Mouse (Mus musculus) heart, adult 8-10 months (tissue): ENCODE data around the gene Slc50a1. TPM values are rescaled to one million over a fixed set of nuclear protein-coding genes. Genes with fewer than 3 reads are reported as not detected.
A peak's percentile ranks its signal among the peaks of the same experiment; 100 is the strongest.

Experiments used
- DNase-seq: peaks from one replicate; pipeline ENCODE4 v3.0.0; 2022; ENCODE audit warnings: low spot score
- total RNA-seq, 4 experiments: library from RNA; stranded (reverse); gene quantifications; 2 replicates each; pipeline ENCODE4 v1.2.4; 2022

The Slc50a1 gene
- total RNA-seq, 4 experiments from 2014 or later, result 16.6 to 27.0 (median 21.0) TPM

- no peak for DNase-seq
Measured at GRCm38 (mm10) chr3:89295685-89296230, 25.4 kb upstream of the Slc50a1 start.

GRCm38 (mm10) chr3:89294195-89294594 lies 23.8 kb upstream of the Slc50a1 start:
- no peak for DNase-seq

GRCm38 (mm10) chr3:89293247-89293918 lies 23.0 kb upstream of the Slc50a1 start:
- DNase-seq, result no peak

GRCm38 (mm10) chr3:89292303-89292702 lies 21.9 kb upstream of the Slc50a1 start:
- DNase-seq, result no peak

- DNase-seq, result no peak
Measured at GRCm38 (mm10) chr3:89291874-89292273, 21.5 kb upstream of the Slc50a1 start.

GRCm38 (mm10) chr3:89288503-89288928 lies 18.1 kb upstream of the Slc50a1 start:
- no peak for DNase-seq

- no peak for DNase-seq
Measured at GRCm38 (mm10) chr3:89287286-89287685, 16.9 kb upstream of the Slc50a1 start.

GRCm38 (mm10) chr3:89285526-89285925 lies 15.2 kb upstream of the Slc50a1 start:
- no peak for DNase-seq

- DNase-seq, result no peak
Measured at GRCm38 (mm10) chr3:89284261-89284660, 13.9 kb upstream of the Slc50a1 start.

GRCm38 (mm10) chr3:89282291-89282643 lies 11.9 kb upstream of the Slc50a1 start:
- DNase-seq, result no peak

GRCm38 (mm10) chr3:89281579-89282290 lies 11.4 kb upstream of the Slc50a1 start:
- DNase-seq, result peak; percentile 89

GRCm38 (mm10) chr3:89280606-89281511 lies 10.5 kb upstream of the Slc50a1 start, which contains the start of gene Efna1:
Efna1 (minus strand) TSS chr3:89281142.
- DNase-seq, result peak; percentile 65

- DNase-seq, result no peak
Measured at GRCm38 (mm10) chr3:89280050-89280605, 9.8 kb upstream of the Slc50a1 start.

GRCm38 (mm10) chr3:89279153-89279890 lies 9.0 kb upstream of the Slc50a1 start:
- DNase-seq, result peak; percentile 90

GRCm38 (mm10) chr3:89278643-89279042 lies 8.3 kb upstream of the Slc50a1 start:
- DNase-seq, result no peak

GRCm38 (mm10) chr3:89278107-89278506 lies 7.7 kb upstream of the Slc50a1 start:
- DNase-seq, result peak; percentile 83

- peak; percentile 47 for DNase-seq
Measured at GRCm38 (mm10) chr3:89277281-89278021, 7.1 kb upstream of the Slc50a1 start.

GRCm38 (mm10) chr3:89276061-89276460 lies 5.7 kb upstream of the Slc50a1 start:
- no peak for DNase-seq

GRCm38 (mm10) chr3:89271760-89272159 lies 1.4 kb upstream of the Slc50a1 start:
- no peak for DNase-seq

GRCm38 (mm10) chr3:89270891-89271290 lies 521 bp upstream of the Slc50a1 start:
- peak; percentile 66 for DNase-seq
